Mouse (Mus musculus) embryo, embryonic 11 days (tissue): ENCODE measurements at regions not wholly inside any gene's neighbourhood (a gene's known extent, or its start where the extent isn't known, plus 50 kb on each side); places are given as distances from the start of the nearest gene placed in this dataset.

Experiments used
- DNase-seq: peaks from one replicate; pipeline ENCODE4 v3.0.0-alpha.2; 2015

DNA sequence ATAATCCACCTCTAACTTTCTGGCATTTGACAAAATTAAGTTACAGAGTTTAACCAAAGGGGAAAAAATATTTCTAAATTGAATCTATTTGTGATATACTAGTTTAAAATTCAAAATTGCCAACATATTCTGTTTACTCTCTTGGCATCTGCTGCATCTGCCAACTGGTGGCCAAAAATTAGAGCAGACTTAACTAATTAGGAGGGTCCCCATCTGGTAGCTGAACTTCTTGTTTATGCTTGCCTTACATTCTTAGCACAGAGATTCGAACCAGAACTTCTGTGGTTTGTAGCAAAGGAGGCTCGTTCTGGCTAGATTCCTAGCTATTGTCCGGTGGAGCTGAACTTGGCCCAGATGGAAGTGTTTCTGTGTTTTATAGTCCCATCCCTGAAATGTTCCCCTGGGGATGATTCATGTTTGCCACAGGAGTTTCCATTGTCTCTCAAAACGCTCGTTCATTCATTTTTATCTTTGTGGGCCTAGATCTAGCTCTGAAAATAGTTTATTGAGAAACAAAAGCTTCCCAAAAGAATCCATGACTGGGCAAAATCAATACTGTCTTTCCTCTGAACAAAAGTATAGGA, 3461.5 kb upstream of the Gm7489 start:
- no peak for DNase-seq

DNA sequence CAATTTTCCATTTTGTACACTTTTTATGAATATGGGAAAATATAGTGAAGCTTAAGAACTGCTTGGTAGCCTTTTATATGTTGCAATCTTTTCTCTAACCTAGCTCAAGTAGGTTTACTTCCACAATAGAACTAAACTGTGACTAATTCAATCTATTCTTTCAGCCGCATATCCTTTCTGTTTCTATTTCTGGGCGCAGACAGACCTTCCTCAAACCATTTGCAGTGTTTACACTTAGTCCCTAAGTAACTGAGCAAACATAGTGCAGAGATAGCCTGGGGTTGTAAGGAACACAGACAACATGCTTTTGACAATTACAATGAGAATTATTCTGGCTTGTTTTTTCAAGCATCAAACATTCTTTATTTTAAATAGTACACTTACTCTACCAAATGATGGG, 3435.1 kb upstream of the Gm7489 start:
- DNase-seq, result no peak

DNA sequence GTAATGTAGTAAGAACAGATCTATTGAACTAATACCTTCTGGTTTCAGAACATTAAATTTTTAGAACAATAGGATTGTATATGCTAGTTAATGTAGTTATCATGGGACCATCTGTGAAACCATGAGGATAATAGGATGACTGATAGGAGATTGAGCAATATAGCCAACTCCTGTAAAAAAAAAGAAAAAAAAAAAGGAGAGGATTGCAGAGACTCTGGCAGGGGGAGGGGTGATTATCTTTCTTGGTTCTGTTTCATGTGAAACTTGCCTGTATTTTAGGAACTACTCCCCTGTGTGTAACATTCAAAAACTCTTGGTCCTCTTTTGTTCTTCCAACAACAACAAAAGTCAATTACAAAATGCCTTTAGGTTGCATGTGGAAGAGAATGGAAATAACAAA, 3412.1 kb upstream of the Gm7489 start:
- no peak for DNase-seq

DNA sequence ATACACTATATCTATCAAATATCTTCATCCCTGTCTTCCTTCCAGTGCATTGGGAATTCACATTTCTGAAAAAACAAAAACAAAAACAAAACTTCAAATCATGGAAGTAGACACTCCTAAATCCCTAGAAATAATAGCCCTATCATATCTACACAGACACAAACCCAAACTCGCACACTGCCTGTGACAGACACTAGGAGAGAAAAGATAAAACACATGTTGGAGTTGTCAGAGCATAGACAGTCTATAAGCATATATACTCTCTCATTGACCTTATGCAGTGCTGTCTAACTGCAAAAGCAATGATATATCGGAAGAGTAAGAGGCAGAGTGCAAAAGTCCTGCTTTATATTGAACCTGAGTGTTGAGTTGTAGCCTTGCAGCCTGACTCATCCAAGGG, 3386.0 kb upstream of the Gm7489 start:
- no peak for DNase-seq

DNA sequence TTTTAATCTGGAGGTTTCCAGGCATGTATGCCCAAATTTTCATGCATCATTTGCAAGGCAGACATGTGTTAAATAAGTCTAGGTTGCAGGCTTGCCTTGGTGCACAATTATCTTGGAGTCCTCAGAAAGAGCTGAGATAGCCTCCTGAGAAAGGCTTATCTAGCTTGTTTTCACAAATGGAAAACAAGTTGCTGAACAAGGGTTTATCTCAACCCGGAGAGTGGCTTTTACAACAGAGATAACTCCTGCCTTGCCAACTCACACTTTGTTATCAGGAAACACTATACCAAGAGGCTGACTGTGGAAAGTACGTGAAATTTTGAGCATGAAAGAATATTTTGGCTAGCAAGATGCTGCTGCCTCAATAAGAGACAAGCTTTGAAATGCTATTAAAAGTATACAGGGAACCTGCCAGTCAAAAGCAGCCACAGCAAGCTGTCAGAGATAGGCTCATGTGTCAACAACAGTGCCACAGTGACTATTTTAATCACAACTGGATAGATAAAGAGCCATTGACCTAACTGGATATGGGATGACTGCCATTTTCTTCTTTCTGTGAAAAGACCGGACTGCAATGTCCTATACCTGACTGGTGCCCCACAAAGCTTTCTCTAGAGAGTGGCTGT, 3376.6 kb upstream of the Gm7489 start:
- no peak for DNase-seq

GRCm38 (mm10) chr15:50513036-50513435, 3371.7 kb upstream of the Gm7489 start:
- no peak for DNase-seq

- no peak for DNase-seq
Observed at GRCm38 (mm10) chr15:50524841-50525240, 3359.9 kb upstream of the Gm7489 start.

DNA sequence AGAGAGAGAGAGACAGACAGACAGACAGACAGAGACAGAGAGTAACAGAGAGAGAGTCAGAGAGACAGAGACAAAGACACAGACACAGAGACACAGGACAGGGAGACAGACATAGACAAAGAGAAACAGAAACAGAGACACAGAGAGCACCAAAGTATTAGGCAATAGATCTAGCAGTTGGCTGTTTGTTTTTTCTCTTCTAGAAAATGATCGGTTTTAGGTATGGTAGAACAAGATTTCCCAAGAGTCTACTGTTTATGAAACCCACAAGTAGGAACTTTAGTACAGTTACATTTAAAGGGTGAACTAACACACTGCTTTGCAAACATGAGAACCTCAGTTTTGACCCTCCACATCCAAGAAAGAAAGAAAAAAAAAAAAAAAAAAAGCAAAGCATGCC, 3350.2 kb upstream of the Gm7489 start:
- no peak for DNase-seq

GRCm38 (mm10) chr15:50563611-50564010, 3321.1 kb upstream of the Gm7489 start:
- no peak for DNase-seq

DNA sequence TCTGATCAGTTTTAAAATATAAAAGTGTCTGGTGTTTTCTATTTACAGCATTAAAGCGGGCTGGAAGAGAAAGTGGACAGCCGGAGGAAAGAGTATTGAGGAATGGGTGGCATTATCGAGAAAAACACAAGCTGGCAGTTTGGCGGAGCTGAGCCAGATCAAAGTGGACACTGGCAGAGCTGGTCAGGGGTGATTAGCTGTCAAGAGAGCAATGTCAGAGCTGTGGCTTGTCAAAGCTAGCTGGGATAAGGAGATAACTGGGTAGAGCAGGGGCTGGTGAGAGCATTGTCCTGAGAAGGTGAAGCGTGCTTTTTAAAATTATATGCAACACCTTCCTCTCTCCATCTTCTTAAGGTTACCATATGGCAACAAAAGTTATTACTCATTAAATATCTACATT, 3303.9 kb upstream of the Gm7489 start:
- DNase-seq, result no peak

GRCm38 (mm10) chr15:50583951-50584350, 3300.8 kb upstream of the Gm7489 start:
- no peak for DNase-seq

GRCm38 (mm10) chr15:50585496-50585895, 3299.2 kb upstream of the Gm7489 start:
- no peak for DNase-seq
